Mouse (Mus musculus): ENCODE measurements around the gene Klc2. TPM values are rescaled to one million over a fixed set of nuclear protein-coding genes. Genes with fewer than 3 reads are reported as not detected.
A peak's percentile ranks its signal among the peaks of the same experiment; 100 is the strongest.

The Klc2 gene
- polyA plus RNA-seq, 1 experiment from 2014 or later: 47.0 TPM

- Histone ChIP-seq H3K4me2 (replicated peaks) (no peak overlapping the region), H3K4me1 (peaks cover 42% of the 10 kb centered on the region), H3K4me3 (0 out of 2 replicates have a peak overlapping the region, but pooled peaks have one; percentile 5), H3K9me3 (no peaks in the 10 kb centered on the region), H3K9ac (replicated peaks) (no peak overlapping the region), H3K27ac (replicated peaks) (no peak overlapping the region), H3K27me3 (peaks cover 4% of the 10 kb centered on the region; the same call in 1 of the 2 replicates), H3K36me3 (no peaks in the 10 kb centered on the region)
- ATAC-seq (replicated peaks): no peak
- WGBS: 83% methylated on average over 5 of the region's 5 CpGs
Measured at GRCm38 (mm10) chr19:5069486-5069885, 48.9 kb downstream of the Klc2 start.

- peak overlapping the region; percentile 73 for H3K4me2 ChIP-seq (replicated peaks)
- H3K4me1 ChIP-seq: peaks cover 42% of the 10 kb centered on the region
- H3K36me3 ChIP-seq: no peaks in the 10 kb centered on the region
- ATAC-seq (replicated peaks): no peak
- no peaks in the 10 kb centered on the region for H3K9me3 ChIP-seq
- H3K9ac ChIP-seq (replicated peaks): peak overlapping the region; percentile 42
- WGBS: 33% methylated on average over 21 of the region's 21 CpGs
- H3K4me3 ChIP-seq: peak overlapping the region; percentile 38
- no peak overlapping the region for H3K27ac ChIP-seq (replicated peaks)
- H3K27me3 ChIP-seq: peaks cover 4% of the 10 kb centered on the region; the same call in 1 of the 2 replicates
Measured at GRCm38 (mm10) chr19:5068570-5069234, 49.7 kb downstream of the Klc2 start.

GRCm38 (mm10) chr19:5067867-5068569 is 50.3 kb downstream of the Klc2 start, which contains the start of gene Cd248:
TSS of gene Cd248 (plus strand) at chr19:5068078.
- H3K27ac ChIP-seq (replicated peaks): no peak within 1 kb of the TSS
- ATAC-seq (replicated peaks): peak; percentile 14

GRCm38 (mm10) chr19:5067040-5067799 is 51.1 kb downstream of the Klc2 start:
- peak overlapping the region; percentile 38 for H3K4me3 ChIP-seq
- WGBS: 13% methylated on average over 15 of the region's 15 CpGs
- no peak overlapping the region for H3K27ac ChIP-seq (replicated peaks)
- peaks cover 33% of the 10 kb centered on the region for H3K4me1 ChIP-seq
- peak overlapping the region; percentile 73 for H3K4me2 ChIP-seq (replicated peaks)
- peaks cover 4% of the 10 kb centered on the region; the same call in 1 of the 2 replicates for H3K27me3 ChIP-seq
- H3K9me3 ChIP-seq: no peaks in the 10 kb centered on the region
- ATAC-seq (replicated peaks): no peak
- H3K9ac ChIP-seq (replicated peaks): peak overlapping the region; percentile 42
- H3K36me3 ChIP-seq: no peaks in the 10 kb centered on the region

More at GRCm38 (mm10) chr19:5067867-5068569, 50.3 kb downstream of the Klc2 start, which contains the start of gene Cd248:
- peak within 1 kb of the TSS; percentile 38 for H3K4me3 ChIP-seq
- peaks cover 4% of the 10 kb centered on the region; the same call in 1 of the 2 replicates for H3K27me3 ChIP-seq
- peak within 1 kb of the TSS; percentile 42 for H3K9ac ChIP-seq (replicated peaks)
- no peaks in the 10 kb centered on the region for H3K36me3 ChIP-seq
- H3K4me1 ChIP-seq: peaks cover 41% of the 10 kb centered on the region
- H3K9me3 ChIP-seq: no peaks in the 10 kb centered on the region
- under 1% methylated on average over 50 of the region's 56 CpGs for WGBS
- peak within 1 kb of the TSS; percentile 73 for H3K4me2 ChIP-seq (replicated peaks)

GRCm38 (mm10) chr19:5065104-5065503 is 53.3 kb downstream of the Klc2 start:
- H3K4me1 ChIP-seq: peaks cover 32% of the 10 kb centered on the region
- ATAC-seq (replicated peaks): no peak
- peaks cover 4% of the 10 kb centered on the region; the same call in 1 of the 2 replicates for H3K27me3 ChIP-seq
- no peak overlapping the region for H3K9ac ChIP-seq (replicated peaks)
- H3K36me3 ChIP-seq: no peaks in the 10 kb centered on the region
- no peak overlapping the region for H3K4me2 ChIP-seq (replicated peaks)
- no peaks in the 10 kb centered on the region for H3K9me3 ChIP-seq
- H3K27ac ChIP-seq (replicated peaks): no peak overlapping the region
- no peak overlapping the region for H3K4me3 ChIP-seq
- 70% methylated on average over 7 of the region's 7 CpGs for WGBS

- Histone ChIP-seq H3K9ac (replicated peaks) (no peak overlapping the region), H3K4me2 (replicated peaks) (no peak overlapping the region), H3K4me3 (no peak overlapping the region), H3K27me3 (peaks cover 4% of the 10 kb centered on the region; the same call in 1 of the 2 replicates), H3K9me3 (no peaks in the 10 kb centered on the region), H3K4me1 (peaks cover 18% of the 10 kb centered on the region), H3K27ac (replicated peaks) (no peak overlapping the region), H3K36me3 (no peaks in the 10 kb centered on the region)
- 83% methylated on average over 6 of the region's 6 CpGs for WGBS
- ATAC-seq (replicated peaks): no peak
Measured at GRCm38 (mm10) chr19:5062446-5062845, 55.9 kb downstream of the Klc2 start.

GRCm38 (mm10) chr19:5062041-5062440 is 56.3 kb downstream of the Klc2 start:
- Histone ChIP-seq H3K9ac (replicated peaks) (no peak overlapping the region), H3K4me1 (peaks cover 14% of the 10 kb centered on the region), H3K36me3 (no peaks in the 10 kb centered on the region), H3K4me2 (replicated peaks) (no peak overlapping the region), H3K27me3 (peaks cover 2% of the 10 kb centered on the region; the same call in 1 of the 2 replicates), H3K27ac (replicated peaks) (no peak overlapping the region), H3K4me3 (no peak overlapping the region), H3K9me3 (no peaks in the 10 kb centered on the region)
- ATAC-seq (replicated peaks): no peak
- 88% methylated on average over 5 of the region's 5 CpGs for WGBS

GRCm38 (mm10) chr19:5060365-5061330 is 57.7 kb downstream of the Klc2 start:
- Histone ChIP-seq H3K9me3 (no peaks in the 10 kb centered on the region), H3K27ac (replicated peaks) (peak overlapping the region; percentile 16; the same call in 1 of the 2 replicates), H3K4me3 (no peak overlapping the region), H3K27me3 (no peaks in the 10 kb centered on the region), H3K9ac (replicated peaks) (no peak overlapping the region), H3K36me3 (no peaks in the 10 kb centered on the region), H3K4me2 (replicated peaks) (no peak overlapping the region), H3K4me1 (peaks cover 16% of the 10 kb centered on the region; the same call in 1 of the 2 replicates)
- WGBS: 41% methylated on average over 5 of the region's 5 CpGs
- ATAC-seq (replicated peaks): peak; percentile 18; the same call in 1 of the 2 replicates

GRCm38 (mm10) chr19:5058801-5059771 is 59.3 kb downstream of the Klc2 start:
- no peaks in the 10 kb centered on the region for H3K27me3 ChIP-seq

More at GRCm38 (mm10) chr19:5058801-5059771, 59.3 kb downstream of the Klc2 start:
- no peak overlapping the region for H3K9ac ChIP-seq (replicated peaks)
- H3K9me3 ChIP-seq: no peaks in the 10 kb centered on the region
- no peak overlapping the region for H3K4me3 ChIP-seq
- H3K36me3 ChIP-seq: no peaks in the 10 kb centered on the region
- WGBS: 20% methylated on average over 10 of the region's 10 CpGs
- no peak overlapping the region for H3K27ac ChIP-seq (replicated peaks)
- no peak for ATAC-seq (replicated peaks)
- H3K4me1 ChIP-seq: peaks cover 16% of the 10 kb centered on the region; the same call in 1 of the 2 replicates
- H3K4me2 ChIP-seq (replicated peaks): no peak overlapping the region
